Mouse (Mus musculus) heart, adult 2 months (tissue): ENCODE results near the gene Cacna1c. TPM values are rescaled to one million over a fixed set of nuclear protein-coding genes. Genes with fewer than 3 reads are reported as not detected.

ENCODE experiments used
- DNase-seq, 2 experiments: peaks; one replicate each; pipeline ENCODE4 v3.0.0; 2021
- H3K27ac ChIP-seq: fragments of 200-600 bp; 2 replicates; pipeline ENCODE4 v1.8.1; 2022
- H3K27me3 ChIP-seq: fragments of 200-500 bp; 2 replicates; pipeline ENCODE4 v1.6.1; 2012; ENCODE audit warnings: mild to moderate bottlenecking, low read length, inconsistent platforms, mixed read lengths; ENCODE audit not compliant: control insufficient read depth, insufficient read depth
- H3K36me3 ChIP-seq: fragments of 200-500 bp; 2 replicates; pipeline ENCODE4 v1.6.1; 2012; ENCODE audit warnings: low read length, inconsistent platforms; ENCODE audit not compliant: control insufficient read depth, insufficient read depth
- H3K4me1 ChIP-seq: fragments of 200-500 bp; 2 replicates; pipeline ENCODE4 v1.6.1; 2011; ENCODE audit warnings: low read length; ENCODE audit not compliant: control insufficient read depth, insufficient read depth
- H3K4me3 ChIP-seq: fragments of 200-600 bp; 2 replicates; pipeline ENCODE4 v1.8.1; 2022
- H3K79me2 ChIP-seq: fragments of 200-500 bp; replicated peaks from 2 replicates; pipeline ENCODE4 v1.6.1; 2012; ENCODE audit warnings: mild to moderate bottlenecking, inconsistent platforms, low read length, moderate library complexity, mixed read lengths; ENCODE audit not compliant: control insufficient read depth, insufficient read depth
- H3K9ac ChIP-seq: fragments of 200-500 bp; 2 replicates; pipeline ENCODE4 v1.6.1; 2012; ENCODE audit warnings: low read depth, mild to moderate bottlenecking, control low read depth, inconsistent platforms, low read length, mixed read lengths
- CTCF ChIP-seq: fragments of 200-600 bp; IDR thresholded peaks from 2 replicates; pipeline ENCODE4 v1.8.1; 2022; ENCODE audit warnings: antibody characterized with exemption, mild to moderate bottlenecking, moderate library complexity
- EP300 ChIP-seq: fragments of 200-500 bp; IDR thresholded peaks from 2 replicates; pipeline ENCODE4 v1.6.1; 2011; ENCODE audit warnings: low read depth, low read length, control low read depth; ENCODE audit not compliant: insufficient read depth
- POLR2A ChIP-seq: fragments of 200-500 bp; IDR thresholded peaks from 2 replicates; pipeline ENCODE4 v1.6.1; 2011; ENCODE audit warnings: mild to moderate bottlenecking, low read depth, low read length, control low read depth; ENCODE audit not compliant: insufficient read depth
- WGBS: fragments of 180-500 bp; shearing (Covaris S2); methylation state at CpG from one replicate; pipeline ENCODE4 v1.1.7; 2018; 5-methylcytosine and 5-hydroxymethylcytosine counted together
- intact Hi-C: fragments of 180-260 bp; cut with DNase I; formaldehyde crosslinking; loops from one replicate; pipeline ENCODE4 v1.15.1; 2025
- polyA plus RNA-seq: library from polyadenylated mRNA; depleted of rRNA; stranded (reverse); fragments of >200 nt; gene quantifications from 2 replicates; pipeline ENCODE4 v1.2.3, GENCODE M21; 2012; rRNA removed
- total RNA-seq, 2 experiments: library from RNA; stranded (reverse); gene quantifications; 2 replicates each; pipeline ENCODE4 v1.2.3; 2021

The Cacna1c gene
- total and polyA plus RNA-seq, 3 experiments, result 56.8 to 228 (median 194) TPM

GRCm38 (mm10) chr6:118561225-118561624 lies 635.0 kb downstream of the Cacna1c start:
- H3K9ac ChIP-seq, result no peak overlapping the region
- no peak for DNase-seq
- WGBS, result 82% methylated on average over 8 of the region's 8 CpGs
- H3K27ac ChIP-seq, result no peak overlapping the region; the same call in 1 of the 2 replicates
- peak overlapping the region; percentile 83 for H3K4me3 ChIP-seq
- H3K79me2 ChIP-seq, result no peaks in the 10 kb centered on the region
- no peaks in the 10 kb centered on the region for H3K27me3 ChIP-seq
- peaks cover 4% of the 10 kb centered on the region; the same call in 1 of the 2 replicates for H3K36me3 ChIP-seq
- TF ChIP-seq POLR2A (no peak), CTCF (no peak), EP300 (no peak)
- intact Hi-C loops, result no loop called here
- H3K4me1 ChIP-seq, result no peaks in the 10 kb centered on the region; the same call in 1 of the 2 replicates

GRCm38 (mm10) chr6:118538627-118539026 lies 657.6 kb downstream of the Cacna1c start:
- H3K27ac ChIP-seq, result no peak overlapping the region
- TF ChIP-seq POLR2A, result no peak
- TF ChIP-seq CTCF, result no peak
- no peak for TF ChIP-seq EP300

More at GRCm38 (mm10) chr6:118538627-118539026, 657.6 kb downstream of the Cacna1c start:
- Histone ChIP-seq H3K36me3 (no peaks in the 10 kb centered on the region), H3K79me2 (no peaks in the 10 kb centered on the region), H3K4me3 (no peak overlapping the region), H3K9ac (no peak overlapping the region), H3K4me1 (no peaks in the 10 kb centered on the region), H3K27me3 (no peaks in the 10 kb centered on the region)
- 82% methylated on average over 4 of the region's 4 CpGs for WGBS
- intact Hi-C loops, result no loop called here
- no peak for DNase-seq

Other genes with a start within 250 kb of the Cacna1c start
- gene Dcp1b, start 21.2 kb downstream of the Cacna1c start, total RNA-seq, result 1 to 10 TPM; 2.6 to 2.7 TPM
- gene Dcp1b, start 21.2 kb downstream of the Cacna1c start, polyA plus RNA-seq, result 4.8 and 4.9 TPM in 2 replicates
- gene Cacna2d4, start 40.1 kb upstream of the Cacna1c start, total RNA-seq, result not detected
- gene Cacna2d4, start 40.1 kb upstream of the Cacna1c start, polyA plus RNA-seq, result 0.23 TPM in 2 replicates
- under 1 TPM; 0.61 to 0.73 TPM for gene Lrtm2, start 134.3 kb upstream of the Cacna1c start, total RNA-seq
- gene Lrtm2, start 134.3 kb upstream of the Cacna1c start, polyA plus RNA-seq, result 0.47 and 0.57 TPM in 2 replicates
- gene Adipor2, start 221.3 kb upstream of the Cacna1c start, total RNA-seq, result 10 to 100 TPM; 62.7 to 63.6 TPM
- gene Adipor2, start 221.3 kb upstream of the Cacna1c start, polyA plus RNA-seq, result 57.0 and 72.2 TPM in 2 replicates